Mouse (Mus musculus) left cerebral cortex, adult 9 months (tissue): ENCODE results near the gene Nrp2.
A peak's percentile ranks its signal among the peaks of the same experiment; 100 is the strongest.

ENCODE experiments used
- DNase-seq, 2 experiments: peaks; one replicate each; pipeline ENCODE4 v3.0.0; 2022; ENCODE audit warnings: low spot score in 2 of 2

Nrp2 gene

DNA sequence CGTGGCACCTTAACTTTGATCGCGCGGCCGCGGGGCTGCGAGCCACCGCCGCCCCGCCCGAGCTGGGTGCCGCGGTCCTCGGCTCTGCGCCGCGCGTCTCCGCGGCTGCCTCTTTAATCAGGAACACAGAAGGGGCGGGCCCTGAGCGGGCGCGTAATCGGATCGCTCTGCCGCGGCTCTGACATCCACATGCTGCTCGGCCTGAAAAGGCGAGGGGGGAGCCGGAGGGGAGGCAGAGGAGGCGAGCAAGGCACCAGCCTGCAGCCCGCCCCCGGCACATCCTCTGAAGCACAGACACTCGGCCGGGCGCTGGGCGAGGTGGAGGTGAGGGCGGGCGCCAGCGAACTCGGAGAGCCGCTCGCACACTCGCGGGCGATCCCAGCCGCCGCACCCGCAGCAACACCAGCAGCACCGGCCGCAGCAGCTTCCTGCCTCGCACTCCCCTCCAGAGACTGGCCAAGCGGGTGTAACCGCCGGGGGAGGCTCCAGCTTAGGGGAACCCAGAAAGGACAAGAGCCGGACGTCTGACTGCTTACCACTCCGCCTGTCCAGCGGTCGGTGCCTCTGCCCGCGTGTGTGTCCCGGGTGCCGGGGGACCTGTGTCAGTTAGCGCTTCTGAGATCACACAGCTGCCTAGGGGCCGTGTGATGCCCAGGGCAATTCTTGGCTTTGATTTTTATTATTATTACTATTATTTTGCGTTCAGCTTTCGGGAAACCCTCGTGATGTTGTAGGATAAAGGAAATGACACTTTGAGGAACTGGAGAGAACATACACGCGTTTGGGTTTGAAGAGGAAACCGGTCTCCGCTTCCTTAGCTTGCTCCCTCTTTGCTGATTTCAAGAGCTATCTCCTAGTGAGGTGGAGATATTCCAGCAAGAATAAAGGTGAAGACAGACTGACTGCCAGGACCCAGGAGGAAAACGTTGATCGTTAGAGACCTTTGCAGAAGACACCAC lies at the start of gene Nrp2:
Gene Nrp2, plus strand, starts transcription at position 128 of the 959 bp plus-strand sequence.
- peak in 1 of 2 experiments; percentile 80 for DNase-seq

DNA sequence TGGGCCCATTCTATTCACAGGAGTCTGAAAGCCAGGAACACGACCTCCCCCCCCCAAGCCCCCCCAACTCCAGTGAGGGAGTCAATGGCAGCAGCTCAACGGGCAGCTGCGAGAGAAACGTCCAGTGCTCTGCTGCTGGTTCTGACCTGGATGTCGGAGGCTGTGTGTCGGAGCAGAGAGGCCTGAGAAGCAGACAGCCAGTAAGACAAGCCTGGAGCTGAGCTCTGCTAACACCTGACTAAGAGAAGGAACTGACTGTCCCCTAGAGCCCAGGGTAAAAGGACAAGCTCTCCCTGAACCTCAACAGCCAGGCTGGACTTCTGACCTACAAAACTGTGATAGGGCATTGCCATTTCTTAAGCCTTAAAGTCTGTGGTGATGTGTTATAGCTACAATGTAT lies 48.6 kb upstream of the Nrp2 start:
- DNase-seq, result no peak

DNA sequence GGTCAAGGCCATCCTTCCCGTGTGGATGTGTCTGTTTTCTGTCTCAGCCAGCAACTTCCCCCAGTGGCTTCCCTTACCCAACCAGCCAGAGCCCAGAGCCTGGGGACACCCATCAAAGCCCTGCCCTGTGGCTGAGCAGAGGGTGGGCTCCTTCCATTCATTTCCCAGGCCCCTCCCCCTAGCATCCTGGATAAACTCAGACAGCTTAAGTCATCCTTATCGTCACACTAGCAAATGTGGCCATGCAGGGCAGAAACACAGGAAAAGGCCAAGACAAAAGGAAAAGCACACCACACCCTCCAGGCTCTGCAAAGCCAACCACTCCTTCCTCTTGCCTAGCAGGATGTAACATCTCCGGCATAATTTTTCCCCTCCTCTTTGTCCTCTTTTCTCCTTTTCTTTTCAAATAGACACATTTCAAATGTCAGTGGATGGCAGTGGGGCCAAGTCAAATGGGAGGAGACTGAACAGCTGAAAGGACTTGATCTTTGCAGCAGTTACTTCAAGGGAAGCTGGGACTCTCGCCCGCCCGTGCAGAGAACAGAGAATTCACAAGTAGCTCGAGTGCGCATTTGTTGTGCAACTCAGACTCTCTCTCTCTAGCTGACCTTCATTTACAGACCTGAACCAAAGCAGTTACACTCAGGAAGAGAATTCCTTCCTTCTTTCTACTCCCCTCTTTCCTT lies 38.0 kb upstream of the Nrp2 start:
- DNase-seq, result no peak

DNA sequence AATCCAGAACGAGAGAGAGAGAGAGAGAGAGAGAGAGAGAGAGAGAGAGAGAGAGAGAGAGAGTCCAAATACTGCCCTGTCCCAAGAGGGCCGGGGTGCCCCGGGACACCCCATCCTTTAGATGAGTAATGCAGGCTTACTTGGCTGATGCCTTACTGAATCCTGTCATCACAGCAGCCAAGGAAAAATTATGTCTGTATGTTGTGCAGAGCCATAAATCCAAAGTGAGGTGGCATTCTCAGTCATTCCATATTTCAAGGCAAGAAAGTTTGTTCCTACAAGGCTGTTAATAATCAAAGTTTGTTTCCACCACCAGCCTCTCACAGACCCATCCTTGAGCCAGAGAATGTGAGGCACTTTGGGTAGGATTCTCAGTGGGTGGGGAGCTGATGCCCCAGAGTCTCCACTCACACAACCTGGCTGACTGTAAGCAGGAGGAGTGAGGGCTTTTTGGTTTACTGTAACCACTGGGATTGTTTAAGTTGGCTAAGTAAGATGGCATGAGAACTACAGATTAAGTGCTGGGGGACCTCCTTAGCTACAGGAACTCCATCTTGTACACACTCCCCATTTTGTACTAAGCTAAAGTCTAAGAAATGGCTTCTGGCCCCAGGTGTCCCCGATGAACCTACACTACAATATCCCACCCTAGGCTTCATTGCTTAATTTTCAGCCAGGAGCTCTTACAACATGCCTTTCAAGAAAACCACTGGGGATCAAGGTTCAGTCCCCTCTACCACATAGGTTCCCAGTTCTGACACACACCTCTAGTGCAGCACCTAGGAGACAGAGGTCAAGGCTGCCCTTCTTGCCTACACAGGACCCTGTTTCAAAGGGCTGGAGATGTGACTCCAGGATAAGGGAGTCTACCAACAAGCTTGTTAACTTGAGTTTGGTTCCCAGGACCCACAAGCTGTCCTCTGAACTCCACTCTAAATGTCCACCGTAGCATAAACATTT lies 37.0 kb upstream of the Nrp2 start:
- DNase-seq, result no peak

DNA sequence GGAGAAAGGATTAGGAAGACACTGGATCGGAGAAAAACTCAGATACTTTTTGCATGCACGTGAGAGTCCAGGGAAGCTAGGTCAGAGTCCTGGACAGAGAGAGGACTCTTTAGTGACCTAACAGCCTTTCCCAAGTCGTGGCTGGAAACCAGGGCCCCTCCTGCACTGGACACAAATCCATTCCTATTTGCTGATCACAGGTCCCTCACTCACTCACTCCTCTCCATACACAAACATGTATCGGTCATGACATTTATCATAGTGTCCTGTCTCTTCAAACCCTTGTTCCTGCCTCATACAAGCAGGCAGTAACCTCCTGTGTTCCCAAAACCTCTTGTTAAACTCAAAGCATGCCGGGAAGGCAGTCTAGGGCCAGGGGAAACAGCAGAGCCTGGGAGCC lies 36.3 kb upstream of the Nrp2 start:
- DNase-seq, result no peak

DNA sequence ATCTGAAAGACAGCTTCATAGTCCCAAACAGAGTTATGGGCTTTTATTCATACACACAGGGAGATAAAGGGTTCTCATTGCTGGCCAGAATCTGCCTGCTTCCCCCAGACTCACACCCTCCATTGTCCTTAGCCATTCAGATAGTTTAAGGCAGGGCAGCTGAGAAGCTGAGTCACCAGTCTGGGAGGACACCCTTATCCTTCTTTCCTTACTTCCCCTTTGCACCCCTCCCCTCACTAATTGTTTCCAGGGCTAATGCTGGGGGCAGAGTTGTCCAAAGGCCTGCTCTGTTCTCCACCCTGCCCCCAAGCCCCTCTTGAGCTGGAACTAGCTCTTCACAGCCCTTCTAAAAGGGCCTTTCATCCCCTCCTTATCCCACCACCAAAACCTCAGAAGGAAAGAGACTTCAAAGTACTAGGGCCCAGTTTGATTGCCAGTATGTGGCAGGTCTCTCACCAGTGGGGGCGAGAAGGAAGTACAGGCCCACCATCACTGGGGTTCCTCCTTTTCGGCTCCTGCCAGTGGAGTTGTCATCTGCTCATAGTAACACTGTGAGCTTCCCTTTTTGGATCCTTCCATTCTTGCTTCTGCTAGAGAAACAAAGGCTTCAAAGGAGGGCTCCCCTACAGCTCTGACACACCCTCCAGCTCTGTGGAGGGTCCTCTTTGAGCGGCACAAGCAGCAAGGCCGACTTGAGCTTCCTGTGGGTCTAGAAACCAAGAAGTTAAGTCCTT lies 24.3 kb upstream of the Nrp2 start:
- no peak for DNase-seq

DNA sequence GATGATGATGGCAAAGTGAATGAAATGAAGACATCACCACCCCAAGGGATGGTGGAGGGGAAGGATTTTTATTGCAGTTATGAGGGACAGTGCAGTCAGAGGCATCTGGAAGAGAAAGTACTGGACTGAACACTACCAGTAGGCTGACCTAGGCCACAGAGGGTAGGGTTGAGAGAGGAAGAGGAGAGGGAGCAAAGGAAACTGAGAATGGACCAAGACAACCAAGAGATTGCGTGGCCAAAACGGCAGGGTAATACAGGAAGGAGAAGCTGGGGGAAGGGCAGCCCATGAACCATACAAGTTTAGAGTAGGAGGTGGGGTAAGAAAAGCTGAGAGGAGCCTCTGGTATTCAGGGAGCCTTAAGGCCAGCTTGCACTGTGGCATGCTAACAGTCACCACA lies 23.6 kb upstream of the Nrp2 start:
- DNase-seq, result no peak

DNA sequence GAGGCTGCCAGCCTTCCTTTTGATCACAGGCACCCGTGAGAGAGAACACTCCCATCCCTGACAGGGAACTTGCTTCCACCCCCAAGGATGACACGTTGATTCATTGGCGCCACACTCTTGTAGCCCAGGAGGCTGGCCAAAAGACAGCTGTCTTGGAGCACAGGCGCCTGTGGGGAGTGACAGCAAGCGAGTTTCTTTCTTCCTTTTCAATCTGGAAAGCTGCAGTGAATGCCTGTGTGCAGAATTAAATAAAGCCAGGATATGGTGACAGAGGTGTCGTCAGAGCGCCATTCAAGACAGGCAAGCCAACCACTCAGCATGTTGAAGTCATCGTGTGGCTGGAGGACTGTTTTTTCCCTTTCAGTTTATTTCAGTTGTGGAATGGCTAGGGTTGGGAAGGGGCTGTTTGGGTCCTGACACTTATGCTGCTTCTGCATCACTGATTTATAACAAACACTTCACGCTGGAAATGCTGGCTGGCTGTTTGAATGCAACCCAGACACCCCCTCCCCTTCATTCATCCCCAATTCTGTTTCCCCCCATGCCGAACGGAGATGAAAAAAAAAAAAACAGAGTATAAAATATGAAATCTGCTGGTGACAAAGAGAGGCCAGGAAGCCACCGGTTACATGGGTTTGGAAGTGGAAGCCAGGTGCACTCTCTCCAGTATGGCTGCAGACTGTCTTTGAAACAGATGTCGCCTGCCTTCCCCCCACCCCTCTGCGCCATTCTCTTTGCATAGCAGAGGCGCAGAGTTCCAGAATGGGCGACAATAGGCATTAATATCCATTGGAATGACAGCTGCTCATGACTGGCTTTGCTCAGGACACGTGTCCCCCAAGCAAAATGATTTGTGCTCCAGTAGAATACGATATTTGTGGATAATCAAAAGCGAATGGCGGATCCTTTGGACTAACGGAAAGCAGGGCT lies 20.4 kb upstream of the Nrp2 start:
- DNase-seq, result no peak

DNA sequence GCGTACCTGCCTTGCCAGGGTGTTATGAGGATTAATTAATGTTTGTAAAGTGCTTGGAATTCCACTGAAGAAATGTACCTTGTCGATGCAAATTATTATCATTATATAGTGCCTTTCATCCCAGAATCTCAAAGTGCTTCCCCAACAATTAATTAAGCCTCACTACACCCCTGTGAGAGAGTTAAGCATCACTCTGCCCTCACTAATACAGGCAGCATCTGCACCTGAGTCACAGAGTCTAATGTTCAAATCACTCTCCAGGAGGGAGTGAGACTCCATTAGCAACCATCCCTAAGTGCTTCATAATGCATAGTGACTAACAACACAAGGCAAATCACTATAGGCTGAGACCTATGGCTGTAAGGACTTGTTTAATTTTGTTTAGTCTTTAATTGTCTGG lies 19.6 kb upstream of the Nrp2 start:
- DNase-seq, result no peak

DNA sequence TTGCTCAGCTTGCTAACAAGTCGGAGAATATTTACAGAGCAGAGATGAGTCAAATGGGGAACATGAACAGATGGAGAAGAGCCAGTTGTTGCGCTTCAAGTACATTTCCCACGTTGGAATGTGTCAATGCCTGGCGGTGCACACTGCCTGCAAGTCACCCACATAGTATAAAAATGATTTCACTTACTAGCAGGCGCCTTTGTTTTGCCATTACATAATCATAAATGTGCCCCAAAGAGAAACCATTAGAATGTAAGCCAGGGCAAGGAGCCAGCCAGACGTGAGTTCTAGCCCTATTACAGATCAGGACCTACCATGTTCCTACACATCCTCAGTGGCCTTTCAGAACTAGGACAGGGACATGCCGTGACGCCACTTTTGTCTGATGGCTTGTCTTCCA lies 15.6 kb upstream of the Nrp2 start:
- DNase-seq, result peak; percentile 72 to 78

DNA sequence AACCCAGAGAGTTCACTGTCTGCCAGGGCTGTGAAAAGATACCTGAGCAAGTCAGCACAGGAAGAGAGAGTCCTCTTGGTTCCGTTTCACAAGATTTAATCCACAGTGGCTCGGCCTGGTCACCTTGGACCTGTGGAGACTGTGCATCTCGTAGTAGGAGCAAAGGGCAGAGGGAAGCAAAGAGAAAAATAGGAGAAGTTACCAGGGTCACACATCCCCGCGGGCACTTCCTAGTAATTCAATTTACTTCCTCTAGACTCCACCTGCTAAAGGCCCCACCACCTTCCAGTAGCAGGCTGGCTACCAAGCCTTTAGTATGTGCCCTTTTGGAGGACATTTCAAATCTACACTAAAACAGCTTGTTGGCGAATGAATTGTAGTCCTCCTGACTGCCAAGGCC lies 11.9 kb upstream of the Nrp2 start:
- DNase-seq, result no peak

DNA sequence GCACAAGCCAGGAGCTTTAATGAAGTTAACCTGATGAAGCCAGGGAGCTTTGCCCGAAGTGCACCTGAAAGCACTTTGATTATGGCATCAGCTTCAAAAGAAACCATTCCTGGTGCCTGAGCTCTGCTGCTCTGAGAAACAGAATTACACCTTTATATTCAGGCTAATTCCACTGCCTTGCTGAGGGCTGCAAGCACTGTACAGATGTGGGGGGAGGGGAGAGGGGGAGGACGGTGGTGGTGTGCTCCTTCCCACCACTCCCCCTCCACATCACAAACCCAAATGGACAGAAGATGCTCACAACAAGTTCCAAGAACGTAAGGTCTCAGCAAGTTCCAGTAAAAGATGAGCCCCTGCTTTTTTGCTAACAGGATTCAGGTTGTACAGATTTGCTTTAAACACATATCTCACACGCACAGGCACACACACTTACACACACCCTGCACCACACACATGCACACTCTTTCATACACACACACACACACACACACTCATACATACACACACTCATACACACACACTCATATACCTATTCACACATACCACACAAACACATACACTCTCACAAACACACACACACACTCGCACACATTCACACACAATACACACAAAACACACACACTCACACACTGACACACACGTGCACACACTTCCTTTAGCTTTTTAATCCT lies 6.6 kb upstream of the Nrp2 start:
- DNase-seq, result no peak

DNA sequence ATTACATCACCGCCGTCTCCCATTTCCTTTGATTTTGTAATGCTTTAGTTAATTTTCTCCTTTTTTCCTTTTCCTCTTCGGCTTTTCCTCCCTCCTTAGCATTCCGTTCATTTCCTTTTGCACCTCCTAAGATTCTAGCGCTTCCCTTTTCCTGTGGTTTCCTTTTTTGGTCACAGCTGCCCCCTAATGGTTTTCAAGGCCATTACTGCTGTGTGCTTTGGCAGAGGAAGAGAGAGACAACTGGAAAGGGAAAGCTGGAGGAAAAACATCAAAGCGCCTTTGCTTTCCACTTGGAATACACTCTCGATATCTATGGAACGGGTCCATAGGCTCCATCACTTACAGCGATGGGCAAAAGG lies 6.1 kb upstream of the Nrp2 start:
- DNase-seq, result peak in 1 of 2 experiments; percentile 62

DNA sequence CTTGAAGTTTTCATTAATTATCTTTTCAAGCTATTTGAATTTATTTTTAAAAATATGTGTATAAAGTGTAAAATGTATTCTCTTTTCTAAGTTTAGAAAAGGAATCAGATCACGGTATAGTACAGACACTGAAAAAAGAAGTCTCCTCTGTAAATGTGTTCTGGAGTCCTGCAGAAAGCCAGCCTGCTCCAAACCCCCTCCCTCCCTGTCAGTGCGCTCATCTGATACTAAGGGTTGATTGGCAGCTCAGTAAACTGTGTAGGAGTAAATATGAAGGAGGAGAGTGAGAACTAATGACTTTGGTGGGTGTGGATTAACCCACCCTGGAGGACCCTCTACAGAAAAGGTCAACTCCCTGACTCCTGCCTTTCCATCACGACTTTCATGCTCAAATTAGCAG lies 5.7 kb upstream of the Nrp2 start:
- DNase-seq, result no peak

DNA sequence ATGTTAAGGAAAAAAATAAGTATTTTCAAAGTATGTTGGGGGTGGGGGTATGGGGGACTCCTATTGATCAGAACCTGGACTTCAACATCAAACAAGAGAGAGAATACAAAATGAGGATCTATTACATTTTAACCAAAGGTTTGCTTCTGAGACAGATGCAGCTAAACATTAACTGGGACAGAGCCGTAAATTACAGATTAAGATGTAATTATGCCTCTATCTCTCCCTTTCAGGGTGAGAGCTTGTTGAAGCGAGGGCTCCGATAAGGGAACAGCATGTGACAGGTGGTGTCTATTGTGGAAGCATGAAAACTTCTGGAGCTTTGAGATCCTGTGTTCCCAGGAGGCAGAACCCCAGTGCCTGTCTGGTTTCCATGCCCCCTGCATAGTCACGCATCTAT lies 3.3 kb upstream of the Nrp2 start:
- DNase-seq, result no peak

DNA sequence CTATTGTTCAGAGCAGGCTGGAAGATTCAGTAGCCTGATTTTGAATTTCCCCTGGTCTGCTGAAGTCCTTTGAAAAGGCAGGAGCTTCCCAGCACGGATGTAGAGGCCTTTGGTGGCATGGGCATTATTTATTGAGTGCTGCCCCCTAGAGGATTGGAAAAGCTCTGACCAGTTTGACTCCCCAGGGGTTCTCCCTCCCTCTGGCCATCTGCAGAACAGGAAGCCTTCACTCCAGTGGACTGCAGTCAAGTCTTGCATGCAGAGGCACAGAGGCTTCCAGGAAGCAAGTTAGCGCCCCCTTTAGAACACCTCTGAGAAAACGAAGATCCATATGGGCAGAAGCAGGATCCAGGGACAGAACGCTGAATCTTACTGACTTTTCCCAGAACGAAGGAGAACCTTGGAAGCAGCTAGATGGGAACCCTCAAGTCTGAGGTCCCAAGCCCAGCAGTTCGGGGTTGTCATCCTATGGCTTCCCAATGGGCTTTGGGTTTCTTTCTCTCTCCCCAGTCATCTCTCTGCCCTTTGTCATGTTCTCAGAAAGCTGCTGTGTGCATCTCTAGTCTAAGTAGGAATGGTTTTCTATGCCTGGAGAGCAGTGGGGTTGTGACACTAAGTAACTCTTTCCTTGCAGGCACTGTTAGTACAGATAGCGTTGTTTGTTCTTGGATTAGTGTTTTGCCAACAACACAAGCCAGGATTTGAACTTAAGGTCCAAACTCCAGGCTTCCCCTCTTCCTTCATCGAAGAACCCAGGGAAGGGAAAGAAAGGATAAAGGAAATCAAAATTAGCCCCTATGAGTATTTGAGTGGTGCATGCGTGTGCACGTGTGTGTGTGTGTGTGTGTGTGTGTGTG lies 1.8 kb upstream of the Nrp2 start:
- DNase-seq, result peak in 1 of 2 experiments; percentile 88

DNA sequence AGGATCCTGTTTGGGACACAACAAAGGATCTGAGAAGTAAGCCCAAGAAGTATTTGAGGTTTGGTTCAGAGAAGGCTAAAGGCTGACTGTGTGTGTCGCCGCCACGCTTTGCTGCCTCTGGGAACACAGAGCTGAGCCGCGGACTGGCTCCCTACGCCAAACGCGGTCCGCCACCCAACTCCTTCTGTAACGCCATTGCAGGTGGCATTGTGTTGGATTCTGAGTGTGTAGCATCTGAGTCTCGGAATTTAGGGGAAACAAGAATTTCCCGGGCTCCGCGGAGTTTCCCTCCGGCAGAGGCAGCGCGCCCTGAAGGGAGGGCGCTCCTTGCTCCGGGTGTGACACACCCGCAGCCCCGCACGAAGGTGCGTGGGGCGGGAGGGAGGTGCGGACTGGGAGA lies 342 bp upstream of the Nrp2 start:
- DNase-seq, result peak in 1 of 2 experiments; percentile 28

DNA sequence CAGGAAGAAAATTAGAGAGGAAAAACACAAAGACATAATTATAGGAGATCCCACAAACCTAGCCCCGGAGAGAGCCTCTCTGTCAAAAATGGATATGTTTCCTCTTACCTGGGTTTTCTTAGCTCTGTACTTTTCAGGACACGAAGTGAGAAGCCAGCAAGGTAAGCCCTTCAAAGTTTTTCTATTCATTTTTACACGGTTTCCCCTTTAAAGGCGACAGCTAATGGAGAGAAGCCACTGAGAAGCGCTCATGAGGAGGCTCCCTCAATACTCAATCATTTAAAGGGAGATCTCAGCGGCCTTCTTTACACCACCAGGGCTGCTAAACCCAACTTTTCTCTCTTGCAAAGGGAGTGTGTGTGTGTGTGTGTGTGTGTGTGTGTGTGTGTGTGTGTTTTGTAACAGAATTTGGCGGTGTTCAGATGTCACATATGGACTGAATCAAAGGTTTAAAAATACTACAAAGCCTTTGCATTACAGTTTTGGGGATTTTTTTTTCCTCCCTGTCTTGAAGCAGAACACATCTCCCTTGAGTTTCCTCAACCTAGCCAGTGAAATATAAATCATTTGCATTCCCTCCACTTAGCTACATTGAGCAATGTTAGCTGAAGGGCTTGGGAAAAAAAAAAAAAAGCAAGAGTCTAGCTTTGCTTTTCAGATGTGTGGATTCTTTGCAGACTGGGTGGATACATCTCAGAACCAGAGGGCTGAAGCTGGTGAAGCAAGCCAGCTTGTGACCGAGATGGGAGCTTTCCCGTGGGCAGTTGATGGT lies 1.2 kb downstream of the Nrp2 start:
- DNase-seq, result no peak
